Mouse (Mus musculus): ENCODE measurements around the gene Fam78a. TPM values are rescaled to one million over a fixed set of nuclear protein-coding genes. Genes with fewer than 3 reads are reported as not detected.

Fam78a gene
- total RNA-seq, 2 experiments from 2014 or later = 9.0 to 9.7 TPM

- no peak for TF ChIP-seq CTCF (IDR thresholded peaks at IDR 0.05)
- intact Hi-C loops (cut with DNase I) = no loop called here
- no peak for DNase-seq (ENCODE audit: extremely low spot score in 1 of 2, low spot score in 2 of 2)
- Histone ChIP-seq H3K4me3 (no peak overlapping the region), H3K27ac (no peak overlapping the region)
Measured at GRCm38 (mm10) chr2:32063451-32064151, 21.1 kb downstream of the Fam78a start.

GRCm38 (mm10) chr2:32062626-32063410 is 21.8 kb downstream of the Fam78a start:
- DNase-seq (ENCODE audit: extremely low spot score in 1 of 2, low spot score in 2 of 2) = no peak
- no peak overlapping the region for H3K4me3 ChIP-seq

DNA sequence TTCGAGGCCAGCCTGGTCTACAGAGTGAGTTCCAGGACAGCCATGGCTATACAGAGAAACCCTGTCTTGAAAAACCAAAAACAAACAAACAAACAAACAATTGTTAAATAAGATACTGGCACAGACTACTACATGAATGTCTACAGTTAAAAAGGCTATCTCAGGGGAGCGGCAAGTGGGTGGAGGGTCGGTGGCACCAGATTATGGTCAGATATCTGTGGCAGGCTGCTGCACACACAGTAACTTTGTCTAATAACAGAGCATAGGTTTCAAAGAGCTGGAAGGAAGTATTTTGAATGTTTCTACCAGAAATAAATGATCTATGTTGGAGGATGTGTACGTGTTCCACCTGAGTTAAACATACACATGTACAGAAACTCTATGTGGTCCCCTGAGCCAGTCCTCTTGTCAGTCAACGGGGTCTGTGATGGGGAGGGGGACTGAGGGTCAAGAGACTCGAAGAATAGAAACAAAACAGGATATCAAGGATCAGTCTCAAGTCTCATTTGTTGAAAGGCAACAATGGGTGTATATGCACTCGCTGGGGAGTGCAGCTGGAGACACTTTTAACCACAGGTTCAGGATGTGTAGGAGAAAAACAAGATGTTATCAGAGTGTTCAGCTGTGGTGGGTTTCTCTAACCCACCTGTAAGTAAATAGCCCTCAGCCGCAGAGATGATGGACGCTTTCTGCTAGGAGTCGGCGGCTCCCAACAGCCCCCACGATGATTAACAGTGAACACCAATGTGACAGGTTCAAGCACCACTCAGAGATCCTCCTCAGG is 22.7 kb downstream of the Fam78a start:
- no peak for TF ChIP-seq CTCF (IDR thresholded peaks at IDR 0.05)
- intact Hi-C loops (cut with DNase I) = no loop called here
- no peak for DNase-seq (ENCODE audit: extremely low spot score in 1 of 2, low spot score in 2 of 2)
- no peak overlapping the region for H3K4me3 ChIP-seq
- no peak overlapping the region for H3K27ac ChIP-seq

More at GRCm38 (mm10) chr2:32062626-32063410, 21.8 kb downstream of the Fam78a start:
- H3K27ac ChIP-seq = no peak overlapping the region
- intact Hi-C loops (cut with DNase I) = no loop called here
- no peak for TF ChIP-seq CTCF (IDR thresholded peaks at IDR 0.05)

DNA sequence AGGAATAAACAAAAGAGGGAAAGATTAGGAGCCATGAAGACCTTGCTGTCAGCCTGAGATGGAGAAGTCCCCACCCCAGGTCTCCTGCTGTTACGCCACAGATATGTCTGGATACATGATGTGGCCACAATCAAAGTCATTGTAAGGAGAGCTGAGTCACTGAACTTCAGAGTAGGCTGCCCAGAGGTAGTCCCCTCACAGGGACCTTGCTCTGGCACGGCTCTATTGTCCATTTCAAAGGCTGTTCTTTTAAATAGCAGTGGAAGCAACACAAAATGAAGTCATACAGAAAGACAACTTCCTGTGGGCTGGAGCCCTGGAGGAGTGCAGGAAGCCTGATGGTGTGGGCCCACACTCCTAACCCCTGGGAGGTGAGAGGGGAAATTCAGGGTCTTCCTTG is 23.5 kb downstream of the Fam78a start:
- no peak for DNase-seq (ENCODE audit: extremely low spot score in 1 of 2, low spot score in 2 of 2)
- Histone ChIP-seq H3K27ac (no peak overlapping the region), H3K4me3 (no peak overlapping the region)
- TF ChIP-seq CTCF (IDR thresholded peaks at IDR 0.05) = no peak
- intact Hi-C loops (cut with DNase I) = no loop called here

DNA sequence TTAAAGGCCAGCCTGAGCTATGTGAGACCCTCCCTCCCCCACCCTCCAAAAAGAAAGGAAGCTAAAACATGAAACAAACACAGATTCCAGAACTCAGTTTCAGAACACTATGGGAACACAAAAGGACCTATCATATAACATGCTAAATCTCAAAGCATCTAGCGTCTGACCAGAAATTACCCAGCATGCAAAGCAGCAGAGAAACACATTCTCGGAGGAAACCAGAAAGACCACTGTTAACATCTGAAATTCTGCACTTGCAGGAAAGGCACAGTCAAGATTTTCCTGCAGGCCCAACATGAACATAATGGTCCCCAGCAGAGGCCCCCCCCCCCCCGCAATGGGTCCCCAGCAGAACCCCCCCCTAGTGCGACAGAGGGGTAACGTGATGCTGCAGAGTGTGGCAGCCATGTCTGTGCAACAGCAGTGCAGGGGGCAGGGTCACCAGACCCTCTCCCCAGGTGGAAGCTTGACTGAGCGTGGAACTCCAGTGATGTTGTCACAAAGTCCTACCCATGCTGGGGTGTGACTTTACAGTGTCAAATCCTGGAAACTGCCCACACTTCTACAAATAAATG is 24.3 kb downstream of the Fam78a start:
- no peak overlapping the region for H3K27ac ChIP-seq
- intact Hi-C loops (cut with DNase I) = no loop called here

GRCm38 (mm10) chr2:32059613-32060012 is 25.0 kb downstream of the Fam78a start:
- H3K4me3 ChIP-seq = no peak overlapping the region
- TF ChIP-seq CTCF (IDR thresholded peaks at IDR 0.05) = no peak
- H3K27ac ChIP-seq = no peak overlapping the region
- no peak for DNase-seq (ENCODE audit: extremely low spot score in 1 of 2, low spot score in 2 of 2)
- intact Hi-C loops (cut with DNase I) = no loop called here

More for the DNA sequence above, 24.3 kb downstream of the Fam78a start:
- no peak for DNase-seq (ENCODE audit: extremely low spot score in 1 of 2, low spot score in 2 of 2)
- no peak overlapping the region for H3K4me3 ChIP-seq
- no peak for TF ChIP-seq CTCF (IDR thresholded peaks at IDR 0.05)

GRCm38 (mm10) chr2:32058716-32059115 is 25.9 kb downstream of the Fam78a start:
- Histone ChIP-seq H3K27ac (no peak overlapping the region), H3K4me3 (no peak overlapping the region)
- DNase-seq (ENCODE audit: extremely low spot score in 1 of 2, low spot score in 2 of 2) = no peak
- TF ChIP-seq CTCF (IDR thresholded peaks at IDR 0.05) = no peak
- intact Hi-C loops (cut with DNase I) = no loop called here

DNA sequence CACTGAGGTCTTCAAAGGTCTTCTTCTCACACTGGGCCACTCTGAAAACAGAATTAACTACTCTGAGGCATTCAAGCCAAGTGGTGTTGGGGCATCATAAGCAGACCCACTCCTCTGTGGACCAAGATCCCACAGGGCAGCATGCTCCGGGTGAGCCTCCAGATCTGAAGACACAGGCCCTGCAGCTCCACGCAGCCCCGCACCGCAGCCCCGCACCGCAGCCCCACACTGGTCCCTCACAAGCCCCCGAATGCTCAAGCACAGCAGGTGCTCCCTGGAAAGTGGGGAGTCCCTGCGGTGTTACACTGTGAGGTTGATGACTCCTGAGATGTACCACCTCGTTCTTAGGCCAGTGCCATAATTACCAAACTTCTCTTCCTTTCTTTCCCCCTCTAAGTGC is 26.4 kb downstream of the Fam78a start:
- intact Hi-C loops (cut with DNase I) = no loop called here
- DNase-seq (ENCODE audit: extremely low spot score in 1 of 2, low spot score in 2 of 2) = no peak
- no peak overlapping the region for H3K27ac ChIP-seq
- TF ChIP-seq CTCF (IDR thresholded peaks at IDR 0.05) = no peak
- H3K4me3 ChIP-seq = no peak overlapping the region

- no peak for TF ChIP-seq CTCF (IDR thresholded peaks at IDR 0.05)
- intact Hi-C loops (cut with DNase I) = no loop called here
- Histone ChIP-seq H3K4me3 (no peak overlapping the region), H3K27ac (no peak overlapping the region)
- DNase-seq (ENCODE audit: extremely low spot score in 1 of 2, low spot score in 2 of 2) = no peak
Measured at GRCm38 (mm10) chr2:32057794-32058193, 26.9 kb downstream of the Fam78a start.

- TF ChIP-seq CTCF (IDR thresholded peaks at IDR 0.05) = no peak
- Histone ChIP-seq H3K27ac (no peak overlapping the region), H3K4me3 (no peak overlapping the region)
- DNase-seq (ENCODE audit: extremely low spot score in 1 of 2, low spot score in 2 of 2) = no peak
- intact Hi-C loops (cut with DNase I) = no loop called here
Measured at GRCm38 (mm10) chr2:32057360-32057759, 27.3 kb downstream of the Fam78a start.

GRCm38 (mm10) chr2:32056524-32056923 is 28.1 kb downstream of the Fam78a start:
- TF ChIP-seq CTCF (IDR thresholded peaks at IDR 0.05) = no peak
- intact Hi-C loops (cut with DNase I) = no loop called here
- no peak overlapping the region for H3K4me3 ChIP-seq
- H3K27ac ChIP-seq = no peak overlapping the region
- DNase-seq (ENCODE audit: extremely low spot score in 1 of 2, low spot score in 2 of 2) = no peak

Measured in left cerebral cortex, adult 2 months (tissue).